Mouse (Mus musculus): ENCODE measurements around the gene Brox.

- TF ChIP-seq CHD2 (IDR thresholded peaks at IDR 0.05; ENCODE audit: low read depth, low read length) (no peak), ZC3H11A (IDR thresholded peaks at IDR 0.05; ENCODE audit: borderline replicate concordance, low read depth, low read length) (no peak), ZNF384 (IDR thresholded peaks at IDR 0.05; ENCODE audit: low read depth, low read length) (no peak)
These were observed 919 bp upstream of the Brox start for GRCm38 (mm10) chr1:183297886-183298489.

Data from ES-E14 (cell line).